Comparison of ENCODE assay signal across 8 mouse cellular contexts in the genomic region with DNA sequence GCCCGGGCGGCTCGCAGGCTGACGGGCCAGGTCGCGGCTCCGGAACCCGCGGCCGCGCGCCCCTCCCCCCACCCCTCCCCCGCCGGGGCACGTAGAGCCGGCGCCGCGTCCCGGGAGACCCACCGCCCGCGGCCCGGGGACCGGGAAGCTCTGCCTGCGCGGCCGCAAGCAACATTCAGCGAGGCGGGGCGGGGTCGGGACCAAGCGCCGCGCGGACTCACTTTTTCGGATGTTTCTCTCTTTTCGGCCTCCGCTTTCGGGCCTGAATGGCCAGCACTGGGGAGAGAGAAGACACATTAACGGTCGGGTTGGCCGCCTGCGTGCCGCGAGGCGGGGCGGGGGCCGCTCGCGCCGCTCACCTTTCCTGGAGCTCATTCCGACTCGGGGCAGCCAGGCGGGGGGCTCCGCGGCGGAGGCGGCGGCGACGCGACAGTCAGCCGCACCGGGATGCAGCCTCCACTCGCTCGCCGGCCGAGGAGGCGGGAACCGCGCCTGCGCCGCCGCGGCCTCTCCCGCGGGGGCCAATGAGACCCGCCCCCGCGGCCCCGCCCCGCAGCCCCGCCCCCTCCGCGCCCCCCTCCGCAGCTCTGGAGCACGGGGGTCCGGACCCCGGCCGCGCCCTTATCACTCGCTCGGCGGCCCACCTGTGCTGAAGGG. TPM values are rescaled to one million over a fixed set of nuclear protein-coding genes. Genes with fewer than 3 reads are reported as not detected.
A peak's percentile ranks its signal among the peaks of the same experiment; 100 is the strongest.
DNase-seq lines count a peak whose midpoint lies in the region; ATAC-seq and TF ChIP-seq lines count a peak whose summit lies in the region.

No protein-coding gene starts in this region.

- peak; percentile 68 for DNase-seq in 3134 (ENCODE audit: extremely low read depth, insufficient read length, low spot score)
- DNase-seq in adrenal gland, adult 18-20 months (ENCODE audit: low spot score in 2 of 2): peak; percentile 62 to 69
- DNase-seq in embryo, embryonic 11 days: peak; percentile 91
- DNase-seq in spleen, postnatal 10 days (ENCODE audit: low spot score in 2 of 2): peak; percentile 26 to 45

- H3K9ac ChIP-seq in intestine, postnatal 0 days (ENCODE audit: low read depth, low read length): peak overlapping the region; percentile 53
- peak overlapping the region; percentile 84 for H3K9ac ChIP-seq in limb, embryonic 12.5 days (replicated peaks)
- H3K9ac ChIP-seq in midbrain, embryonic 15.5 days: peak overlapping the region; percentile 79

- no peaks in the 10 kb centered on the region for H3K9me3 ChIP-seq in intestine, postnatal 0 days (ENCODE audit: control insufficient read depth)
- H3K9me3 ChIP-seq in limb, embryonic 12.5 days: no peaks in the 10 kb centered on the region
- no peaks in the 10 kb centered on the region for H3K9me3 ChIP-seq in midbrain, embryonic 15.5 days

- H3K4me3 ChIP-seq in intestine, postnatal 0 days (ENCODE audit: low read depth, low read length): peak overlapping the region; percentile 87
- H3K4me3 ChIP-seq in limb, embryonic 12.5 days (replicated peaks): peak overlapping the region; percentile 92
- H3K4me3 ChIP-seq in midbrain, embryonic 15.5 days: peak overlapping the region; percentile 73

- no peak for TF ChIP-seq CTCF in intestine, postnatal 0 days (IDR thresholded peaks at IDR 0.05; ENCODE audit: low read depth)

- peak overlapping the region; percentile 100 for H3K4me2 ChIP-seq in intestine, postnatal 0 days (replicated peaks; ENCODE audit: low read depth)
- H3K4me2 ChIP-seq in limb, embryonic 12.5 days: peak overlapping the region; percentile 78
- peak overlapping the region; percentile 93 for H3K4me2 ChIP-seq in midbrain, embryonic 15.5 days

- peak; percentile 38 for ATAC-seq in granulocyte monocyte progenitor cell, adult 5-6 weeks (replicated peaks; ENCODE audit: poor library complexity, severe bottlenecking)
- ATAC-seq in intestine, postnatal 0 days: peak; percentile 54
- peak; percentile 74 for ATAC-seq in limb, embryonic 12.5 days (ENCODE audit: insufficient number of reproducible peaks, insufficient read depth, low FRiP score, low TSS enrichment, low read depth)
- peak; percentile 90 for ATAC-seq in midbrain, embryonic 15.5 days (replicated peaks)

- H3K27me3 ChIP-seq in intestine, postnatal 0 days (replicated peaks; ENCODE audit: control insufficient read depth, insufficient read depth, low read length): no peaks in the 10 kb centered on the region
- no peaks in the 10 kb centered on the region for H3K27me3 ChIP-seq in limb, embryonic 12.5 days
- no peaks in the 10 kb centered on the region for H3K27me3 ChIP-seq in midbrain, embryonic 15.5 days (replicated peaks)

- under 1% methylated on average over 70 of the region's 95 CpGs for WGBS in intestine, postnatal 0 days
- under 1% methylated on average over 73 of the region's 95 CpGs for WGBS in limb, embryonic 12.5 days
- WGBS in midbrain, embryonic 15.5 days: under 1% methylated on average over 90 of the region's 95 CpGs

- H3K36me3 ChIP-seq in intestine, postnatal 0 days (ENCODE audit: control insufficient read depth, insufficient read depth): no peaks in the 10 kb centered on the region
- no peaks in the 10 kb centered on the region for H3K36me3 ChIP-seq in limb, embryonic 12.5 days
- H3K36me3 ChIP-seq in midbrain, embryonic 15.5 days (replicated peaks): no peaks in the 10 kb centered on the region

- H3K27ac ChIP-seq in intestine, postnatal 0 days (ENCODE audit: low read depth, low read length): no peak overlapping the region
- H3K27ac ChIP-seq in limb, embryonic 12.5 days: peak overlapping the region; percentile 84
- peak overlapping the region; percentile 87 for H3K27ac ChIP-seq in midbrain, embryonic 15.5 days

- H3K4me1 ChIP-seq in intestine, postnatal 0 days (replicated peaks; ENCODE audit: control insufficient read depth, insufficient read depth, low read length): no peaks in the 10 kb centered on the region
- H3K4me1 ChIP-seq in limb, embryonic 12.5 days (replicated peaks): peaks cover 11% of the 10 kb centered on the region
- peaks cover 11% of the 10 kb centered on the region for H3K4me1 ChIP-seq in midbrain, embryonic 15.5 days

RNA-seq across cellular contexts. Expression of a gene that starts 8.8 kb away (rescaled TPM):
- total RNA-seq in adrenal gland, adult 18-20 months (2021): 10 to 100 TPM; 41.3 to 45.4 TPM
- total RNA-seq in granulocyte monocyte progenitor cell, adult 5-6 weeks (2014; fragmentation: Nextera tagmentation): 45.8 and 60.2 TPM in 2 replicates
- total RNA-seq in granulocyte monocyte progenitor cell, adult 5-6 weeks (2017): 47.2 and 51.4 TPM in 2 replicates
- polyA plus RNA-seq in intestine, postnatal 0 days (2015; fragmentation: Nextera tagmentation; extraction: Ambion mirVana): 21.3 and 28.5 TPM in 2 replicates
- polyA plus RNA-seq in limb, embryonic 12.5 days (2016; fragmentation: Nextera tagmentation; extraction: Ambion mirVana): 63.0 and 65.7 TPM in 2 replicates
- polyA plus RNA-seq in midbrain, embryonic 15.5 days (2015; fragmentation: Nextera tagmentation; extraction: Ambion mirVana): 105 and 107 TPM in 2 replicates

Comparison
In these comparisons a context has a peak if more than half of its experiments do, and no peak if none do; other contexts are left out.
1. DNase-seq: peak in every context shown above with its lines; median percentile 91 in embryo, embryonic 11 days; 68 in 3134; 66 in adrenal gland, adult 18-20 months; 36 in spleen, postnatal 10 days.
2. ATAC-seq: peak in every context shown above with its lines; median percentile 90 in midbrain, embryonic 15.5 days; 74 in limb, embryonic 12.5 days; 54 in intestine, postnatal 0 days; 38 in granulocyte monocyte progenitor cell, adult 5-6 weeks.